Mouse (Mus musculus) liver, embryonic 14.5 days (tissue): ENCODE results near the gene Arl13b.

ENCODE experiments used
- CTCF ChIP-seq: IDR thresholded peaks from 2 replicates; pipeline ENCODE4 v1.5.1; 2016; ENCODE audit warnings: antibody characterized with exemption, low read depth, control low read depth
- EP300 ChIP-seq: IDR thresholded peaks from 2 replicates; pipeline ENCODE4 v1.6.1; 2016; ENCODE audit warnings: antibody characterized with exemption, low read depth

GRCm38 (mm10) chr16:62773462-62773861, 73.4 kb downstream of the Arl13b start:
- TF ChIP-seq EP300 = no peak
- no peak for TF ChIP-seq CTCF
